Mouse (Mus musculus) kidney, embryonic 15.5 days (tissue): ENCODE data around the gene Unkl. TPM values are rescaled to one million over a fixed set of nuclear protein-coding genes. Genes with fewer than 3 reads are reported as not detected.

ENCODE experiments used
- ATAC-seq: fragments of 200-750 bp; cut with Nextera tagmentation; replicated peaks from 2 replicates; pipeline ENCODE4 v1.8.0; 2017; ENCODE audit warnings: moderate TSS enrichment; ENCODE audit not compliant: low FRiP score
- H3K27ac ChIP-seq: fragments of 300-500 bp; sonication (generic); 2 replicates; pipeline ENCODE4 v1.5.1; 2015; ENCODE audit warnings: mild to moderate bottlenecking, inconsistent platforms
- H3K27me3 ChIP-seq: fragments of 300-500 bp; sonication (generic); 2 replicates; pipeline ENCODE4 v1.6.1; 2015; ENCODE audit warnings: inconsistent platforms
- H3K36me3 ChIP-seq: fragments of 300-500 bp; sonication (generic); 2 replicates; pipeline ENCODE4 v1.6.1; 2015; ENCODE audit warnings: inconsistent platforms
- H3K4me1 ChIP-seq: fragments of 300-500 bp; sonication (generic); 2 replicates; pipeline ENCODE4 v1.6.1; 2015; ENCODE audit warnings: inconsistent platforms
- H3K4me2 ChIP-seq: fragments of 300-500 bp; sonication (generic); 2 replicates; pipeline ENCODE4 v1.6.1; 2015; ENCODE audit warnings: moderate library complexity, mild to moderate bottlenecking, inconsistent platforms
- H3K4me3 ChIP-seq: fragments of 300-500 bp; sonication (generic); replicated peaks from 2 replicates; pipeline ENCODE4 v1.5.1; 2015; ENCODE audit warnings: mild to moderate bottlenecking, inconsistent platforms
- H3K9ac ChIP-seq: fragments of 300-500 bp; sonication (generic); 2 replicates; pipeline ENCODE4 v1.6.1; 2015; ENCODE audit warnings: mild to moderate bottlenecking, inconsistent platforms
- H3K9me3 ChIP-seq: fragments of 300-500 bp; sonication (generic); replicated peaks from 2 replicates; pipeline ENCODE4 v1.6.1; 2016; ENCODE audit warnings: inconsistent platforms
- WGBS: fragments of 180-500 bp; shearing (Covaris S2); methylation state at CpG from one replicate; pipeline ENCODE4 v1.1.7; 2015; ENCODE audit warnings: mixed read lengths; 5-methylcytosine and 5-hydroxymethylcytosine counted together
- polyA plus RNA-seq: library from polyadenylated mRNA; unstranded; fragments of >200 nt; fragmentation: Nextera tagmentation; extraction: Ambion mirVana; gene quantifications from 2 replicates; pipeline ENCODE4 v1.2.1, GENCODE M21; 2015

Gene Unkl
- polyA plus RNA-seq: 9.0 and 10.5 TPM in 2 replicates

GRCm38 (mm10) chr17:25188150-25189031 is at the start of gene Unkl:
Unkl (plus strand) TSS chr17:25188397.
- WGBS: under 1% methylated on average over 97 of the region's 104 CpGs
- no peaks in the 10 kb centered on the region for H3K9me3 ChIP-seq
- H3K4me2 ChIP-seq: peak within 1 kb of the TSS; percentile 81
- peak within 1 kb of the TSS; percentile 90 for H3K27ac ChIP-seq
- H3K36me3 ChIP-seq: peaks cover 37% of the 10 kb centered on the region
- peak within 1 kb of the TSS; percentile 91 for H3K9ac ChIP-seq
- no peaks in the 10 kb centered on the region for H3K27me3 ChIP-seq
- ATAC-seq: peak; percentile 61
- peak within 1 kb of the TSS; percentile 98 for H3K4me3 ChIP-seq
- H3K4me1 ChIP-seq: peaks cover 35% of the 10 kb centered on the region

DNA sequence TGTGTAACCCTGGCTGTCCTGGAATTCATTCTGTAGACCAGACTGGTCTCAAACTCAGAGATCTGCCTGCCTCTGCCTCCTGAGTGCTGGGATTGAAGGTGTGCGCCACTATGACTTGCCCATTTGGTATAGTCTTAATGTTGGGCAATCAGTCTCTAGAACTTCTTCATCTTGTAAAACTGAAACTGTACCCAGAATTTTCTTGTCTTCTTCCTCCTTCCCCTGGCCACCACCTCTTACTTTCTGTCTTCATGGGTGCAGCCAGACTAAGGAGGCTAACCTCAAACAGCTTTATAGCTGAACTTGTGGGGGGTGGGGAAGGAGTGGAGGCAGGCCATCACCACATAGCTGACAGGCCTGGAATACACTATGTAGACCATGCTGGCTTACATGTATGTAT is 49.4 kb upstream of the Unkl start:
- peaks cover 10% of the 10 kb centered on the region for H3K4me1 ChIP-seq
- H3K27me3 ChIP-seq: no peaks in the 10 kb centered on the region
- H3K4me2 ChIP-seq: no peak overlapping the region
- H3K9ac ChIP-seq: no peak overlapping the region
- 96% methylated on average over 1 of the region's 1 CpGs for WGBS
- peaks cover 5% of the 10 kb centered on the region; the same call in 1 of the 2 replicates for H3K36me3 ChIP-seq
- no peak overlapping the region for H3K4me3 ChIP-seq
- no peaks in the 10 kb centered on the region for H3K9me3 ChIP-seq
- H3K27ac ChIP-seq: no peak overlapping the region
- ATAC-seq: no peak

GRCm38 (mm10) chr17:25139960-25140359 is 48.2 kb upstream of the Unkl start:
- peaks cover 10% of the 10 kb centered on the region for H3K36me3 ChIP-seq
- no peak overlapping the region for H3K27ac ChIP-seq
- no peak overlapping the region for H3K9ac ChIP-seq
- H3K9me3 ChIP-seq: no peaks in the 10 kb centered on the region
- no peaks in the 10 kb centered on the region for H3K27me3 ChIP-seq
- 69% methylated on average over 4 of the region's 4 CpGs for WGBS
- H3K4me2 ChIP-seq: no peak overlapping the region
- no peak for ATAC-seq
- no peaks in the 10 kb centered on the region for H3K4me1 ChIP-seq
- no peak overlapping the region for H3K4me3 ChIP-seq

- Histone ChIP-seq H3K9me3 (no peaks in the 10 kb centered on the region), H3K36me3 (peaks cover 42% of the 10 kb centered on the region), H3K27ac (no peak within 1 kb of the TSS), H3K9ac (no peak within 1 kb of the TSS), H3K4me2 (no peak within 1 kb of the TSS), H3K4me3 (no peak within 1 kb of the TSS), H3K4me1 (no peaks in the 10 kb centered on the region; the same call in 1 of the 2 replicates), H3K27me3 (no peaks in the 10 kb centered on the region)
- ATAC-seq: no peak
- WGBS: 76% methylated on average over 1 of the region's 1 CpGs
Observed at GRCm38 (mm10) chr17:25162161-25162560, 26.0 kb upstream of the Unkl start, which contains the start of gene Ccdc154. Ccdc154 (plus strand) TSS chr17:25162461.

GRCm38 (mm10) chr17:25163387-25163786 is 24.8 kb upstream of the Unkl start:
- no peak overlapping the region for H3K27ac ChIP-seq
- ATAC-seq: no peak

DNA sequence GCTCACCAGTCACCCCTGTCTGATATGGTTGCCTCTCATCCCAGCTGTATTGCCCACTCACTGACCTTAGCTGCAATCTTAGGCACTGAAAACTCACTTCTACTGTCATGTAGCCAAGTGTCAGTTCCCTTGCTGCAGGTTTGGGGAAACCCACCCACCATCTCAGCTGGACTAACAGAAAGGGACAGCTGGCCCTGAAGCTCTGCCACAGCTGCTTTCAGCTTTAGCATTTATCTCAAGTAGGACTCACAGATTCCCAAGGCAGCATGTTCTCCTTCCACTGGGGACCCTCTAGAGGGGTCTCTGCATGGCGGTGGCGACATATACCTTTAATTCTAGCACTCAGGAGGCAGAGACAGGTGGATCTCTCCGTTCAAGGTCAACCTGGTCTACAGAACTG is 23.4 kb upstream of the Unkl start:
- 88% methylated on average over 3 of the region's 3 CpGs for WGBS
- Histone ChIP-seq H3K4me1 (no peaks in the 10 kb centered on the region; the same call in 1 of the 2 replicates), H3K27ac (no peak overlapping the region), H3K9me3 (no peaks in the 10 kb centered on the region), H3K9ac (no peak overlapping the region), H3K4me2 (no peak overlapping the region), H3K36me3 (peaks cover 22% of the 10 kb centered on the region), H3K4me3 (no peak overlapping the region), H3K27me3 (no peaks in the 10 kb centered on the region)
- ATAC-seq: no peak

More at GRCm38 (mm10) chr17:25163387-25163786, 24.8 kb upstream of the Unkl start:
- 76% methylated on average over 7 of the region's 7 CpGs for WGBS
- Histone ChIP-seq H3K27me3 (no peaks in the 10 kb centered on the region), H3K9ac (no peak overlapping the region), H3K36me3 (peaks cover 31% of the 10 kb centered on the region), H3K4me2 (no peak overlapping the region), H3K9me3 (no peaks in the 10 kb centered on the region), H3K4me3 (no peak overlapping the region), H3K4me1 (no peaks in the 10 kb centered on the region; the same call in 1 of the 2 replicates)

GRCm38 (mm10) chr17:25165970-25166671 is 22.1 kb upstream of the Unkl start:
- Histone ChIP-seq H3K4me3 (no peak overlapping the region), H3K9me3 (no peaks in the 10 kb centered on the region), H3K27ac (no peak overlapping the region), H3K4me2 (no peak overlapping the region), H3K27me3 (no peaks in the 10 kb centered on the region), H3K9ac (no peak overlapping the region), H3K4me1 (no peaks in the 10 kb centered on the region; the same call in 1 of the 2 replicates), H3K36me3 (peaks cover 8% of the 10 kb centered on the region)
- 42% methylated on average over 6 of the region's 6 CpGs for WGBS
- no peak for ATAC-seq

GRCm38 (mm10) chr17:25169706-25170105 is 18.5 kb upstream of the Unkl start:
- ATAC-seq: no peak
- Histone ChIP-seq H3K4me3 (no peak overlapping the region), H3K27ac (no peak overlapping the region), H3K9me3 (no peaks in the 10 kb centered on the region), H3K4me1 (no peaks in the 10 kb centered on the region; the same call in 1 of the 2 replicates), H3K9ac (no peak overlapping the region), H3K27me3 (no peaks in the 10 kb centered on the region), H3K4me2 (no peak overlapping the region), H3K36me3 (no peaks in the 10 kb centered on the region)
- 96% methylated on average over 2 of the region's 2 CpGs for whole genome bisulfite sequencing

- no peak overlapping the region for H3K4me3 ChIP-seq
- no peak overlapping the region for H3K9ac ChIP-seq
- no peaks in the 10 kb centered on the region for H3K27me3 ChIP-seq
- H3K4me1 ChIP-seq: no peaks in the 10 kb centered on the region
- H3K9me3 ChIP-seq: no peaks in the 10 kb centered on the region
- 84% methylated on average over 3 of the region's 3 CpGs for WGBS
- no peak for ATAC-seq
- no peak overlapping the region for H3K4me2 ChIP-seq
- no peaks in the 10 kb centered on the region for H3K36me3 ChIP-seq
- no peak overlapping the region for H3K27ac ChIP-seq
Observed at GRCm38 (mm10) chr17:25172558-25172957, 15.6 kb upstream of the Unkl start.

DNA sequence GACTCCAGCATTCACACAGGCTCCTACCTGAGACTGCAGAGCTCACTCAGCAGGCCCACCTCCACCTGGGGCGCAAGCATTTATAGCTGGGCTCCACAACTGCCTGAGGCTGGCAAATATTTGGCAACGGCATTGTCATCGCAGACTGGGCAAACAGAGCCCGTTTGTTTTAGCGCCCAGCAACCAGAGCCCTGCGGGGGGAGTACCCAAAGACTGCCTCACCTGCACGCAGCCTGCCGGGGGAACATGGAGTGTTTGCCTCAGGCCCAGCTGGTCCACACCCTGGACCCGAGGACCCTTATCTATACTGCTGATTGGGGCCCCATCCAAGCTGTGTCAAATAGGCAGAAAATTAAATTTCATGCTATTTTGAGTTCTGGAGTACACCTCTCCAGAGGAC is 12.8 kb upstream of the Unkl start, which contains the start of gene Gm38655:
Gene Gm38655 (minus strand): TSS at position 61 of the 400 bp plus-strand sequence.
- 75% methylated on average over 9 of the region's 9 CpGs for WGBS
- Histone ChIP-seq H3K4me1 (no peaks in the 10 kb centered on the region), H3K9me3 (no peaks in the 10 kb centered on the region), H3K27me3 (0 out of 2 replicates have a peak, but pooled peaks cover 13% of the 10 kb centered on the region), H3K4me3 (no peak within 1 kb of the TSS), H3K27ac (no peak within 1 kb of the TSS), H3K36me3 (no peaks in the 10 kb centered on the region), H3K4me2 (no peak within 1 kb of the TSS), H3K9ac (no peak within 1 kb of the TSS)
- ATAC-seq: no peak

DNA sequence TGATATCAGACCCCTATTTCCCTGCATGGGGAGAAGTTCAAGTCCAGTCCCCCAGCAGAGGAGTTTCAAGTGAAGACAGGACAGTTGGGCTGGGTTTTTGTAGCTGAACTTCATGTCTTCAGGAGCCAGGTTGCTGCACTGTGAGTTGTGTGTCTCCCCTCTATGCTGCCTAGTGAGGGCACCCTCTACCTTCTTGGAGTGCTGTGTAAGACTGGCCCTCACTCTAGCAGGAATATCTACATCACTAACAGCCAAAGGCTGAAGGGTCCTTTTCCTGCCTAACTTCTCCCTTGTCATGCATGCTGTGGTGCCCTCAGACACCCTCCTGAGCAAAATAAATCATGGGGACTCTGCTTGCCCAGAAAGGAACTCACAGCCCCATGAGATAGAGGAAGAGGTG is 5.0 kb upstream of the Unkl start:
- H3K4me1 ChIP-seq: peaks cover 29% of the 10 kb centered on the region
- H3K4me2 ChIP-seq: peak overlapping the region; percentile 92
- H3K9ac ChIP-seq: no peak overlapping the region
- H3K9me3 ChIP-seq: no peaks in the 10 kb centered on the region
- H3K36me3 ChIP-seq: peaks cover 10% of the 10 kb centered on the region
- H3K27me3 ChIP-seq: 0 out of 2 replicates have a peak, but pooled peaks cover 22% of the 10 kb centered on the region
- peak overlapping the region; percentile 65 for H3K4me3 ChIP-seq
- no peak overlapping the region for H3K27ac ChIP-seq
- no peak for ATAC-seq
